Mouse (Mus musculus) cortical plate, adult 2 months (tissue): ENCODE data around the gene Cfap45.

Experiments
- CTCF ChIP-seq: fragments of 200-500 bp; IDR thresholded peaks from 2 replicates; pipeline ENCODE4 v1.5.1; 2011; ENCODE audit warnings: mild to moderate bottlenecking, control low read depth, low read length; ENCODE audit not compliant: insufficient read depth; ENCODE audit errors: extremely low read depth
- POLR2A ChIP-seq: fragments of 200-500 bp; IDR thresholded peaks from 2 replicates; pipeline ENCODE4 v1.6.1; 2011; ENCODE audit warnings: mild to moderate bottlenecking, low read length, control low read depth; ENCODE audit not compliant: insufficient read depth; ENCODE audit errors: extremely low read depth

DNA sequence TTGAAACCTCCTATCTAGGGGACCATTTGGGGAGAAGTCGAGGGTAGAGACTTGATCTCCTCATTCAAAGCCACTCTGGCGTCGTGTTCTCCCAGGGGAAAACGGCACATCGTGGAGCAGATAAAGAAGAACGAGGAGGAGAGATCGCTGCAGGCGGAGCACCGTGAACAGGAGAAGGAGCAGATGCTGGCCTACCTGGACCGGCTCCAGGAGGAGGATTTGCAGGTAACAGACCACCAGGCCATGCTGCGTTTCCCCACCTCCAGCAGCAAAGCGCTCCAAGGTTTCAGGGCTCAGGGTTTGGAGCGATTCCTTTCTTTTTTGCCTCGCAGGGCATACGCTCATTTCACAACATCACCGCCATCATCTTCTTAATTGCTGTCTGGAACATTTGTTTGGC lies 14.5 kb downstream of the Cfap45 start:
- TF ChIP-seq CTCF (no peak), POLR2A (no peak)
